Mouse (Mus musculus): ENCODE results near the gene Sirt5.

- TF ChIP-seq GATA1 (IDR thresholded peaks at IDR 0.05; ENCODE audit: borderline replicate concordance, low read length) = no peak
- no peak for TF ChIP-seq FLI1 (IDR thresholded peaks at IDR 0.05; ENCODE audit: low read length)
Measured at GRCm38 (mm10) chr13:43398297-43399080, 33.2 kb downstream of the Sirt5 start, which contains the start of gene Nol7.

Measured in megakaryocyte, embryonic 14.5 days (primary cell).